Mouse (Mus musculus) small intestine, adult 2 months (tissue): Measurements from ENCODE around the gene C8a. TPM values are rescaled to one million over a fixed set of nuclear protein-coding genes. Genes with fewer than 3 reads are reported as not detected.

Experiments
- H3K27ac ChIP-seq: fragments of 200-500 bp; 2 replicates; pipeline ENCODE4 v1.5.1; 2012; ENCODE audit warnings: low read depth, low read length, control low read depth, inconsistent platforms; ENCODE audit not compliant: insufficient read depth
- H3K27me3 ChIP-seq: fragments of 200-500 bp; 2 replicates; pipeline ENCODE4 v1.6.1; 2012; ENCODE audit warnings: mild to moderate bottlenecking, moderate library complexity, low read length, inconsistent platforms; ENCODE audit not compliant: control insufficient read depth, insufficient read depth
- H3K36me3 ChIP-seq: fragments of 200-500 bp; 2 replicates; pipeline ENCODE4 v1.6.1; 2012; ENCODE audit warnings: mild to moderate bottlenecking, low read length, control low read depth, inconsistent platforms; ENCODE audit not compliant: control insufficient read depth, insufficient read depth
- H3K4me1 ChIP-seq: fragments of 200-500 bp; 2 replicates; pipeline ENCODE4 v1.6.1; 2012; ENCODE audit warnings: low read length, inconsistent platforms, mixed read lengths; ENCODE audit not compliant: control insufficient read depth, insufficient read depth, insufficient read length
- H3K4me3 ChIP-seq: fragments of 200-500 bp; 2 replicates; pipeline ENCODE4 v1.5.1; 2012; ENCODE audit warnings: low read depth, mild to moderate bottlenecking, control low read depth, inconsistent platforms, low read length, moderate library complexity
- CTCF ChIP-seq: fragments of 200-500 bp; IDR thresholded peaks from 2 replicates; pipeline ENCODE4 v1.5.1; 2012; ENCODE audit warnings: low read depth, mild to moderate bottlenecking, control low read depth, inconsistent platforms, low read length, moderate library complexity, mixed read lengths; ENCODE audit not compliant: insufficient replicate concordance, insufficient read length; ENCODE audit errors: extremely low read depth
- POLR2A ChIP-seq: fragments of 200-500 bp; IDR thresholded peaks from 2 replicates; pipeline ENCODE4 v1.6.1; 2012; ENCODE audit warnings: low read depth, mild to moderate bottlenecking, control low read depth, inconsistent platforms, low read length, moderate library complexity
- WGBS: fragments of 180-500 bp; shearing (Covaris S2); methylation state at CpG from one replicate; pipeline ENCODE4 v1.1.7; 2018; 5-methylcytosine and 5-hydroxymethylcytosine counted together
- polyA plus RNA-seq: library from polyadenylated mRNA; depleted of rRNA; stranded (reverse); fragments of >200 nt; gene quantifications from 2 replicates; pipeline ENCODE4 v1.2.3, GENCODE M21; 2012

C8a gene
- polyA plus RNA-seq, 1 experiment: 0.04 TPM

- no peaks in the 10 kb centered on the region for H3K36me3 ChIP-seq
- H3K4me1 ChIP-seq: peaks cover 2% of the 10 kb centered on the region; the same call in 1 of the 2 replicates
- no peak overlapping the region for H3K27ac ChIP-seq
- TF ChIP-seq POLR2A (no peak), CTCF (no peak)
- no peaks in the 10 kb centered on the region for H3K27me3 ChIP-seq
- no peak overlapping the region for H3K4me3 ChIP-seq
- WGBS: 34% methylated on average over 5 of the region's 5 CpGs
Observed at GRCm38 (mm10) chr4:104842204-104842603, 34.0 kb downstream of the C8a start.

- Histone ChIP-seq H3K27me3 (no peaks in the 10 kb centered on the region), H3K27ac (no peak overlapping the region), H3K36me3 (no peaks in the 10 kb centered on the region), H3K4me3 (no peak overlapping the region), H3K4me1 (peaks cover 2% of the 10 kb centered on the region; the same call in 1 of the 2 replicates)
- no peak for TF ChIP-seq POLR2A
- TF ChIP-seq CTCF: no peak
- WGBS: 21% methylated on average over 2 of the region's 2 CpGs
Observed at GRCm38 (mm10) chr4:104838342-104838741, 37.9 kb downstream of the C8a start.

- H3K4me3 ChIP-seq: no peak overlapping the region
- WGBS: 73% methylated on average over 5 of the region's 5 CpGs
- peaks cover 2% of the 10 kb centered on the region; the same call in 1 of the 2 replicates for H3K4me1 ChIP-seq
- H3K27ac ChIP-seq: no peak overlapping the region
- no peaks in the 10 kb centered on the region for H3K36me3 ChIP-seq
- no peak for TF ChIP-seq CTCF
- no peak for TF ChIP-seq POLR2A
- H3K27me3 ChIP-seq: no peaks in the 10 kb centered on the region
Observed at GRCm38 (mm10) chr4:104835096-104835495, 41.1 kb downstream of the C8a start.

DNA sequence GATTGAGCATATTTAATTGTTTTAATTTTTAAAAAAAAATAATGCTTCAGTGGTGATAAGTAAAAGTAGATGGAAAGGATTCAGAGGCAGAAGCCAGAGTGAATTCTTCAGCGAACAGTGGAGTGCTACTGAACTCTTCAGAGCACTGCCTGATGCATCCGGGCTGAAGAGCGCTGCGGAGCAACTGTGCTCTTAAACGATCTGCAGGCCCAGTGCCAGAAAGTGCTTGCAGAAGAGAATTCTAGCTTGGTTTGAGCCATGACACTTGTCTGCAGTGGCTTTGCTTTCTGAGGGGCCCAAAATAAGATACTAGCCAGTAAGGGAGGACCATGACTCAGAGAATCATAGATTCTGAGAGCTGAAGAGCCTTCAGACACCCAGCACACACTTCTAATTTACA is 47.3 kb downstream of the C8a start:
- H3K4me3 ChIP-seq: no peak overlapping the region
- WGBS: 68% methylated on average over 5 of the region's 5 CpGs
- H3K36me3 ChIP-seq: no peaks in the 10 kb centered on the region
- TF ChIP-seq CTCF: no peak
- no peak for TF ChIP-seq POLR2A
- H3K27me3 ChIP-seq: no peaks in the 10 kb centered on the region
- H3K4me1 ChIP-seq: peaks cover 4% of the 10 kb centered on the region; the same call in 1 of the 2 replicates
- H3K27ac ChIP-seq: no peak overlapping the region

DNA sequence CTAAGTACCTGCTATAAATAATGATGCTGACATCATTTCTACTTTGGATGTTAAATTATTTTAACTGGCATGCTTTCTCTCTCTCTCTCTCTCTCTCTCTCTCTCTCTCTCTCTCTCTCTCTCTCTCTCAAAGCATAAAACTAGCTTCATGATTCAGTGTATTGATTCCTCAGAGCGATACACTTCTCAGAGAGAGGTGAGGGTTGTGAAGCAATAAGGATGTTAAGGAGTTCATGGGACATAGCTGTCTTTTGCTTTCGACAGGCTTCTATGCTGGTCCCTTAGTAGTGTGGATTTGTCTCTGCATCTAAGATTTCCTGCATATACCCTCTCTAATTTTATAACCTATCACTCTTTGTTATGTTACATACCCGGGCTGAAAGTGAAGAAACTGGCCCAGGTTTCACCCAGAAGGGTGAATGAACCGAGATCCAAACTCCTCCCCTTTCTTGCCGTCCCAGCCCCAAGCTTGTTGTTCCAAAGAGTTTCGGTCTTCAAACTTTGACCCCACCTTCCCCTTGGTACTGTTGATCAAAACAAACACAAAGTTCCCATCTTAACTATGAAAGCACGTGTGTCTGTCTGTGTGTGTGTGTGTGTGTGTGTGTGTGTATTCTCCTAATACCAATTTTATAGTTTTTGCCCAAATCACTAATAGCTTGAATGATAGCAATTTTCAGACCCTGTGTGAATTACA is 51.7 kb downstream of the C8a start:
- no peak for TF ChIP-seq POLR2A
- no peak for TF ChIP-seq CTCF
- H3K4me3 ChIP-seq: no peak overlapping the region
- no peaks in the 10 kb centered on the region for H3K36me3 ChIP-seq
- peak overlapping the region; percentile 45; the same call in 1 of the 2 replicates for H3K27ac ChIP-seq
- peaks cover 9% of the 10 kb centered on the region; the same call in 1 of the 2 replicates for H3K4me1 ChIP-seq
- no peaks in the 10 kb centered on the region for H3K27me3 ChIP-seq
- 22% methylated on average over 7 of the region's 7 CpGs for WGBS

- H3K4me3 ChIP-seq: no peak overlapping the region
- WGBS: 25% methylated on average over 4 of the region's 4 CpGs
- H3K36me3 ChIP-seq: no peaks in the 10 kb centered on the region
- H3K27me3 ChIP-seq: no peaks in the 10 kb centered on the region
- H3K4me1 ChIP-seq: peaks cover 9% of the 10 kb centered on the region; the same call in 1 of the 2 replicates
- TF ChIP-seq POLR2A (no peak), CTCF (no peak)
- peak overlapping the region; percentile 41; the same call in 1 of the 2 replicates for H3K27ac ChIP-seq
Observed at GRCm38 (mm10) chr4:104823597-104824101, 52.5 kb downstream of the C8a start.

DNA sequence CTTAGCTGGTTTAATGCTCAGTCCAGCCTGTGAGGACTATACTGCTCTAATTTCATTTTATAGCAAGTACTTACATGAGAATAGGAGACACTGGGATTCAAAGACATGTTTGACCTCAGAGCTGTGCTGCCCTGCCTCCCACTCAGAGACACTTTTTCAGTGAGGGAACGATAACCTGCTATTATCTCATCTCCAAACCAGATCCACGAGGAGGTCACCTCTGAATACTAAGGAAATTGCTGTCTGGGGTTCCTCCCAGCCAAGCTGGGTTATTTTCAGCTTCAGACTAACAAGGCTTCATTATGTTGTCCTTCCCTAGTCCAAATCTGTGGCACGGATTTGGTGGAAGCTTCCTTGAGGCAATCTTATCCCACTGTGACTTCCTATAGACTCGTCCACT is 56.3 kb downstream of the C8a start:
- no peaks in the 10 kb centered on the region for H3K36me3 ChIP-seq
- H3K4me3 ChIP-seq: no peak overlapping the region
- TF ChIP-seq POLR2A (no peak), CTCF (no peak)
- H3K27me3 ChIP-seq: no peaks in the 10 kb centered on the region
- peaks cover 9% of the 10 kb centered on the region; the same call in 1 of the 2 replicates for H3K4me1 ChIP-seq
- 70% methylated on average over 4 of the region's 4 CpGs for WGBS
- H3K27ac ChIP-seq: no peak overlapping the region
